13 mouse cellular contexts compared by ENCODE assay signal in genomic region chr1:118492811-118493210, GRCm38 (mm10).
DNase-seq lines count a peak whose midpoint lies in the region; ATAC-seq and TF ChIP-seq lines count a peak whose summit lies in the region.
"Had no signal": no experiment of that assay in that cellular context is flagged by ENCODE, and none has a peak within 500 bp of the region (broad histone marks: within the 10 kb centered on the region; RNA-seq: fewer than 3 reads in every experiment).

No protein-coding gene starts in this region.

- peak; percentile 47 for TF ChIP-seq CTCF in heart, adult 2 months (IDR thresholded peaks at IDR 0.05)
- TF ChIP-seq CTCF in lung, embryonic 14.5 days (IDR thresholded peaks at IDR 0.05; ENCODE audit: low read depth) = peak; percentile 48
- no peak for TF ChIP-seq CTCF in lung, adult 2 months (IDR thresholded peaks at IDR 0.05; ENCODE audit: insufficient read depth, low read length)

- H3K27ac ChIP-seq in heart, adult 2 months = no peak overlapping the region
- H3K27ac ChIP-seq in lung, embryonic 14.5 days (ENCODE audit: low read depth) = no peak overlapping the region
- H3K27ac ChIP-seq: hindbrain, embryonic 15.5 days; stomach, embryonic 15.5 days had no signal

- no peak for DNase-seq in heart, adult 2 months
- DNase-seq in heart, adult 8-10 months (ENCODE audit: low spot score) = no peak
- peak; percentile 32 for DNase-seq in lung, embryonic 14.5 days
- no peak for DNase-seq in lung, adult 2 months
- DNase-seq in MN1 (ENCODE audit: low spot score) = peak; percentile 26
- no peak for DNase-seq in spleen, postnatal 4 days (ENCODE audit: low spot score in 2 of 2)
- DNase-seq: kidney, postnatal 36 days; left cerebral cortex, postnatal 4 days; lung, postnatal 10 days had no signal

- no peak overlapping the region for H3K4me3 ChIP-seq in heart, adult 2 months
- H3K4me3 ChIP-seq in lung, embryonic 14.5 days (ENCODE audit: low read depth, low read length) = no peak overlapping the region
- no peak overlapping the region for H3K4me3 ChIP-seq in lung, adult 2 months (replicated peaks; ENCODE audit: extremely low read depth, low read depth, low read length)
- H3K4me3 ChIP-seq: hindbrain, embryonic 15.5 days; myocyte; stomach, embryonic 15.5 days had no signal

- H3K36me3 ChIP-seq in heart, adult 2 months (ENCODE audit: control insufficient read depth, insufficient read depth, low read length) = peaks cover 13% of the 10 kb centered on the region
- H3K36me3 ChIP-seq in lung, embryonic 14.5 days (ENCODE audit: insufficient read depth) = peaks cover 4% of the 10 kb centered on the region

- intact Hi-C loops in heart, adult 2 months (cut with DNase I) = no loop called here

- no peak for TF ChIP-seq EP300 in heart, adult 2 months (IDR thresholded peaks at IDR 0.05; ENCODE audit: insufficient read depth, low read depth, low read length)

- H3K27me3 ChIP-seq in heart, adult 2 months (ENCODE audit: control insufficient read depth, insufficient read depth, low read length) = no peaks in the 10 kb centered on the region
- no peaks in the 10 kb centered on the region for H3K27me3 ChIP-seq in lung, embryonic 14.5 days (ENCODE audit: insufficient read depth, low read length)
- H3K27me3 ChIP-seq: hindbrain, embryonic 15.5 days; stomach, embryonic 15.5 days had no signal

- H3K4me1 ChIP-seq in heart, adult 2 months (ENCODE audit: control insufficient read depth, insufficient read depth, low read length) = peaks cover 4% of the 10 kb centered on the region
- H3K4me1 ChIP-seq in lung, embryonic 14.5 days (ENCODE audit: insufficient read depth) = no peaks in the 10 kb centered on the region
- no peaks in the 10 kb centered on the region for H3K4me1 ChIP-seq in lung, adult 2 months (ENCODE audit: control insufficient read depth, insufficient read depth, low read length)
- H3K4me1 ChIP-seq: hindbrain, embryonic 15.5 days; stomach, embryonic 15.5 days had no signal

- no peaks in the 10 kb centered on the region for H3K9me3 ChIP-seq in lung, embryonic 14.5 days (ENCODE audit: low read depth, low read length)
- H3K9me3 ChIP-seq: hindbrain, embryonic 15.5 days; stomach, embryonic 15.5 days had no signal

- WGBS in heart, adult 2 months = 46% methylated on average over 3 of the region's 3 CpGs
- WGBS in lung, embryonic 14.5 days = 67% methylated on average over 3 of the region's 3 CpGs
- 75% methylated on average over 3 of the region's 3 CpGs for WGBS in lung, adult 2 months

- H3K4me2 ChIP-seq in lung, embryonic 14.5 days = no peak overlapping the region
- H3K4me2 ChIP-seq: hindbrain, embryonic 15.5 days; stomach, embryonic 15.5 days had no signal

- peaks cover 3% of the 10 kb centered on the region; the same call in 1 of the 2 replicates for H3K79me2 ChIP-seq in heart, adult 2 months (replicated peaks; ENCODE audit: control insufficient read depth, insufficient read depth, low read length)

- no peak for TF ChIP-seq POLR2A in heart, adult 2 months (IDR thresholded peaks at IDR 0.05; ENCODE audit: insufficient read depth, low read depth, low read length)
- no peak for TF ChIP-seq POLR2A in lung, adult 2 months (IDR thresholded peaks at IDR 0.05; ENCODE audit: borderline replicate concordance, extremely low read depth, low read depth, low read length)

- no peak for ATAC-seq in lung, embryonic 14.5 days (ENCODE audit: insufficient read depth)
- ATAC-seq in megakaryocyte-erythroid progenitor cell, adult 5-6 weeks (replicated peaks; ENCODE audit: low FRiP score, low TSS enrichment, poor library complexity, severe bottlenecking) = peak; percentile 65

- H3K9ac ChIP-seq in heart, adult 2 months (ENCODE audit: low read depth, low read length) = no peak overlapping the region
- H3K9ac ChIP-seq in lung, embryonic 14.5 days = no peak overlapping the region
- H3K9ac ChIP-seq: hindbrain, embryonic 15.5 days; stomach, embryonic 15.5 days had no signal

Comparison
In these comparisons a context has a peak if more than half of its experiments do, and no peak if none do; other contexts are left out.
1. DNase-seq: peak in lung, embryonic 14.5 days (single experiment) and MN1 (single experiment); none in heart, adult 2 months (0 of 2), heart, adult 8-10 months (single experiment), lung, adult 2 months (single experiment) and spleen, postnatal 4 days (0 of 2).